11 mouse cellular contexts compared by ENCODE assay signal in genomic region chr11:44866476-44867149, GRCm38 (mm10).
A peak's percentile ranks its signal among the peaks of the same experiment; 100 is the strongest.
DNase-seq lines count a peak whose midpoint lies in the region; ATAC-seq lines count a peak whose summit lies in the region.
"Had no signal": no experiment of that assay in that cellular context is flagged by ENCODE, and none has a peak within 500 bp of the region (broad histone marks: within the 10 kb centered on the region; RNA-seq: fewer than 3 reads in every experiment).

No protein-coding gene starts in this region.

- H3K27me3 ChIP-seq in embryonic facial prominence, embryonic 12.5 days = no peaks in the 10 kb centered on the region
- H3K27me3 ChIP-seq: limb, embryonic 12.5 days had no signal

- ATAC-seq in embryonic facial prominence, embryonic 12.5 days (ENCODE audit: insufficient number of reproducible peaks, insufficient read depth, low FRiP score, low TSS enrichment) = no peak
- ATAC-seq in megakaryocyte progenitor cell, adult 5-6 weeks (replicated peaks; ENCODE audit: poor library complexity) = no peak

- intact Hi-C loops in heart, postnatal 14 days (cut with DNase I) = no loop called here

- no peak overlapping the region for H3K9ac ChIP-seq in embryonic facial prominence, embryonic 12.5 days
- H3K9ac ChIP-seq: limb, embryonic 12.5 days had no signal

- H3K9me3 ChIP-seq in embryonic facial prominence, embryonic 12.5 days = no peaks in the 10 kb centered on the region
- H3K9me3 ChIP-seq: limb, embryonic 12.5 days had no signal

- H3K4me3 ChIP-seq in embryonic facial prominence, embryonic 12.5 days = no peak overlapping the region
- H3K4me3 ChIP-seq: limb, embryonic 12.5 days had no signal

- 64% methylated on average over 14 of the region's 14 CpGs for WGBS in embryonic facial prominence, embryonic 12.5 days

- H3K36me3 ChIP-seq in embryonic facial prominence, embryonic 12.5 days = no peaks in the 10 kb centered on the region

- DNase-seq in retina, postnatal 1 day = peak; percentile 46
- no peak for DNase-seq in retina, embryonic 14.5 days (ENCODE audit: low spot score)
- peak; percentile 11 to 12 for DNase-seq in heart, postnatal 14 days
- DNase-seq in skeletal muscle tissue, adult 2 months (ENCODE audit: low read depth, low spot score) = peak; percentile 17
- no peak for DNase-seq in layer of hippocampus, adult 8-10 months (ENCODE audit: low spot score in 2 of 2)
- no peak for DNase-seq in ovary, postnatal 14 days (ENCODE audit: low spot score)
- DNase-seq: embryo, embryonic 11 days; kidney, postnatal 14 days had no signal

- H3K4me2 ChIP-seq in embryonic facial prominence, embryonic 12.5 days (replicated peaks) = no peak overlapping the region
- H3K4me2 ChIP-seq: limb, embryonic 12.5 days had no signal

- H3K4me1 ChIP-seq in embryonic facial prominence, embryonic 12.5 days = peaks cover 11% of the 10 kb centered on the region

- H3K27ac ChIP-seq in embryonic facial prominence, embryonic 12.5 days = 0 out of 2 replicates have a peak overlapping the region, but pooled peaks have one; percentile 26
- H3K27ac ChIP-seq: limb, embryonic 12.5 days had no signal

Comparison
In these comparisons a context has a peak if more than half of its experiments do, and no peak if none do; other contexts are left out.
1. DNase-seq: peak in retina, postnatal 1 day (single experiment), heart, postnatal 14 days (2 of 2) and skeletal muscle tissue, adult 2 months (single experiment); none in retina, embryonic 14.5 days (single experiment), layer of hippocampus, adult 8-10 months (0 of 2) and ovary, postnatal 14 days (single experiment).